Mouse (Mus musculus) lung, postnatal 14 days (tissue): ENCODE data around the gene Apol6.

Experiments used
- DNase-seq: peaks from one replicate; pipeline ENCODE4 v3.0.0; 2021

The Apol6 gene

DNA sequence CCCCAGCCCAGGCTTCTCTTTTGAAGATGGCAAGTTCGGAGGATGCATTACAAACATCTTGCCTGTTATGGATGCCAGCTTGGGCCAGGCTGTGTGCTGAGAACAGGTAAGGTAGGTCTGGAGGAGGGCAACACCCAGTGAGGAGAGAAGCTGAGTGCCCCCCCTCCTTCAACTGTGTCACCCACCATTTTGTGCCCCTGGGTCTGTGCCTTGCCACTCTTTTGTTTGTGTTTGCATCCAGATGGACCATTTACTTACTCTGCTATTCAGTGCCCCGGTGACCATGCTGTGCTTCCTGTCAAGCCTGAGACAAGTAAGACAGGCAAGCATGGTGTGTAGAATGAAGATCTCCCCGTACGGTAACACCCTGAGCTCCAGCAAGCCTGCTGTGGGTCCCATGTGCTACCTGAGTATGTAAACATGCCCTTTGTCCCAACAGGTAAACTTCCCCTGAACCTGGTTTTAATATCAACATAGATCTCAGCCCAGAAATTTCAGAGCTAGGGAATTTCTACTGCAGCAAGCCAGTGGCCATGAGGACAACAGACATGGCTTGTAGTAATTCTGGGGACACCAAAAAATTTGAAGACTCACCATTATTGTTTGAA, 28.1 kb downstream of the Apol6 start:
- no peak for DNase-seq

DNA sequence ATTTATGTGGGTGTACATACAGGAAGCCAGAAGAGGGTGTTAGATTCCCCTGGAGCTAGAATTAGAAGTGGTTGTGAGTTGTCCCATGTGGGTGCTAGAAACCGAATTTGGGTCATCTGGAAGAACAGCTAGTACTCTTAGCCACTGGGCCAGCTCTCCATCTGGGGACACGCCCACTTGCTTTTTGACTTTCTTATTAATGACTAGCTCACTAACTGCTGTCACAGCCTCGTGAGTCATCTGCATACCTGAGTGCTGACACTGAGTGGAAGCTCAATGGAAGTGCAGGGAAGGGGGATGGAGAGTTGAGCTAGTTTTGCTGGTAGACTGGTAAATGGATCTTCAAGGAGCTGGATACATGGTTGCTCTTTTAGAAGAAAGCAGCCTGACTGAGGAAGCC, 32.0 kb downstream of the Apol6 start:
- DNase-seq: no peak

DNA sequence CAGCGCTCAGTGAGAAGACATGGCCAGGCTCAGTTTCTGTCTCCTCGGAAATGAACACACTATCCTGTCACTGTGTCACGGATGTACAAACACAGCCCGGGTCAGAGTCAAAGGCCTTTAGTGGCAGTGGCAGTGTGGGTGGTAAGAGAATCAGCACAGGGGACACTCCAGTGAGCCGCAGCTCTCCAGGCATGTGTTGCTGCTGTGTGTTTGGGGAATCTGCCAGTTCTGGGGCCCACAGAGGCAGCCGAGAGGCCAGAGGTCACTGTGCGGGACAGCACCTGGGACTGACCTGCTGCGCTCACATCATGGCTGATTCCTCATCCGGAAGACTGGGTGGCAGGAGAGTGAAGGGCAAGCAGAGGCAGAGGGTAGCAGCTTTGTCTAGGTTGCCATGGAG, 33.4 kb downstream of the Apol6 start:
- no peak for DNase-seq

DNA sequence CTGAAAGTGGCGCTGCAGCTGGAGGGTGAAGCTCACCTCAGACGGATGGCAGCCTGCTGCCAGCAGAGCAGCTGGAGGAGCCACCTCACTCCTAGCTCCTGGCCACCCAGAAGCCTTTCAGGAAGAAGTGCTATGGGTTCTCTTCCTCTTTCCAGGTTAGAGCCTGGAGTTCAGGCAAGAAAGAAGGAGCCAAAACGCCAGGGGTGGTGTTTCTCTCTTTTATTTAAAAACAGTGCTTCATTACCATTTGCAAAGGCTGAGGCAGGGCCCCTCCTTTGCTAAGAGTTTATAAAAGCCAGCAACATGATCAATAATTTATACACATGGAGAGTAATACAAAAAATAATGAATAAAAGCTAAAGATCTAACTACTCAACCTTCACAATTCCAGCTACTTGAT, 34.3 kb downstream of the Apol6 start:
- no peak for DNase-seq

DNA sequence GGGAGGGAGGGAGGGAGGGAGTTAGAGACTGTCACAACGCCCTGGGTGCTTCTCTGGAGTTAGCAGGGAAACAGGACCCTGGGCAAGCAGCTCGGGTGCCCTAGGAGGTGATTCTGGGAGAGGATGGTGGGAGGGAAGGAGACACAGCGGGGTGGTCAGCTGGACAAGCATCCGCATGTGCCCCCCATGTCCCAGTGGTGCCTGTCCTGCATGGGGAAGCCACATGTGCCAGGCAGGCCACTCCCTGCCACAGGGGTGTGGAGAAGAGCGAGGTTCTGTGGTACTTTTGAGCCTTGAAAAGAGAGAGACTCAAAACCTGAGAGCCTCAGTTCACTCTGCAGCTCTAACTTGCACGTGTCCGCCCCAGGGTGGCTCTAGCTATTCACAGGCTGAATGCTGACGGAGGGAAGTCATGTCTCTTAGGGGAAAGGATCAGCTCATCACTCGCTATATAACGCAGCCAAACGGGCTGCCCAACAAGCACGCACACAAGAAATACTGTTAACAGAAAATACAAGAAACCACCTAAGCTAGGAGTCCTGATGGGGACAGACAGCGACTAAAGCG, 34.8 kb downstream of the Apol6 start:
- no peak for DNase-seq

DNA sequence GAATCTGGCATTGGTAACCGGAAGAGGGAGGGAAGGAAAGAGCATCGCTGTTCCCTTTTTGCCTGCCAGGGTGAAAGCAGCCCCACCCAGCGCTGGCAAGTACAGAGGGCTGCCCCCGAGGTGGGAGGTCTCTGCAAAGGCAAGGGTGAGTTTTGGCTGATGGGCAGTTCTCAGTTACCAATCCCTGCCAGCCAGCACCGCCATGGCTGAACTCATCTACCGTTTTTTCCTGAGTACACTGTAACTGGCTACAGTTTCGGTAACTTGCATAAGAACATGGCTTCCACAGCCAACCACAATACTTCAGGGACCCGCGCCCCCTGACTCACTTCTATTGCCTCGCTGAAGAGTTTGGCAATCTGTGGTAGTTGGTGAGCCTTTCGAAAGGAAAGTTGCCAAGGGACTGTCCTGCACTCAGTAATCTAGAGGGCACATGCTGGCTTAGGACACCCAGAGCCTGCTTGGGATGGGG, 35.4 kb downstream of the Apol6 start:
- DNase-seq: peak; percentile 33

DNA sequence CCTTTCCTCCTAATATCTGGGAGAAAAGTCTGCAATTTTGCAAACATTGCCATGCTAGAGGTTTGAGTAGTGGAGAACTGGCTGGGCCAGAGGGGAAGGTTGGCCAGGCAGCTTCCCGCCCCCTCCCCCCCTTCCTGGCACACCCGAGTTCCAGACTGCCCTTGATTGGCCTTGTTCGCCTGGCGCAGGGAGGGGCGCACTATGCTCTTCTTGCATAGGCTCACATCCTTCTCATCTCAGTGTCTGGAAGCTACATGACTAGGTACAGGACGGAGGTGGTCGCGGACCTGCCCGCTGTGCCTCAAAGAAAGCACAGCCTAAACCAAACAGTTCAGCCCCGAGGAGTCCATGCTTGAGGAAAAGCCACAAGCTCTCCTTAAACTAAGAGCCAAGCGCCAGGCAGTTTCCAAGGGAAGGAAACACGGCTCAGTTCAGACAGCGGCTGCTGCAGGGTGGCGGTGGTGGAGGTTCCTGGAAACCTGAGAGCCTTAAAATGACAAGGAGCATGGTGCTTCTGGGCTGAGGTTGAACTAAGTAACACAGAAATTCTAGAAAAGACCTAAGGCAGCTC, 36.2 kb downstream of the Apol6 start:
- no peak for DNase-seq

DNA sequence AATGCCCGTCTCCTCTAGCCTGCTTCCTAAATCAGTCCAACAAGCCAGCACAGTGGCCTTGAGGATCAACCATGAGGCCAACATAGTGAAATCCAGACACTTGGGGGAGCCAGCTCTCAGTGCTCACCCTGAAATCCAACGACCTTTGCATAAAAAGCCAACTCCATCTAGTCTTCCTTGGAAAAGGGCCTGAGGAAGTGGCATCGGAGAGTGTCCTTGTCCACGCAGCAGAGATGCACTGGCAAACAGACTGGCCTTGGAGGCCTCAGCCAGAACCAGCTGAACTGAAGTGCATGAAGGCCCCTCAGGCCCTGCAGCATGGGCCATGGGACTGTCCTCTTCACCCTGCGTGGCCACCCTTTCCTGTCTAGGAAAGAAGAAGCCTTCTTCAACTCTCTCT, 36.9 kb downstream of the Apol6 start:
- no peak for DNase-seq

DNA sequence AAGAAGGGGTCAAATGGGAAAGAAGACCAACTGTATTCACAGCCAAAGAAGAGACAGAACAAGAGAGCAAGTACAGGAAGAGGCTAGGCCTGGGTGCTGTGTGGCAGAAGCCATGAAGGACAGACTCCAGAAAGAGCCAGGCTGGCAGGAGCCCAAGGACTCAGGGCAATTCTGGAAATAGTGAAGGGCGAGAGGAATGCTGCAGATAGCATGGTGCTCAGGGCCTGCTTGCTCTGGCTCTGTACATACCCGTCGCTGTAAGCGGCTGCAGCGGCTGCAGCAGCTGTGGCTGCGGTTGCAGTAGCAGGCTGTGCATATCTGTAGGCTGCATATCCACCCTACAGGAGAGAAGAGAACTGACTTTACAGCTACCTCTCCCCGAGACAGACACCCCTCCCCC, 41.3 kb downstream of the Apol6 start:
- DNase-seq: no peak

DNA sequence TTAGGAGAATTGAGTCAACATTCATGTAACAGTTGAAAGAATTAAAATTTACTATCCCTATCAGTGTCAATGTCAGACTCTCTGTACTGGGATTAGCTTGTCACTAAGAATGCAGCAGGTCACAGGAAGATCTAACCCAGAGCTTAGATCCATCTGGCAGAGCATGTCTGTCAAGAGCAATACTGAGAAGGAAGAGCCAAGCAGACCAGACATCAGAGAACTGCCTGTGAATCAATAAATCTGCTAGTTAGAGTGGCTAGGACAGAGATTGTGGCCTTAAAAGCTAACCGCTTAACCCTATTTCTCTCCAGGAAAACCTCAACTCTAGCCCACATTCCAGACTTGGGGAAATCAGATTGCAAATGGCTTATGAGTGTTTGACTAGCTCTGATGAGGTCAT, 42.0 kb downstream of the Apol6 start:
- no peak for DNase-seq

DNA sequence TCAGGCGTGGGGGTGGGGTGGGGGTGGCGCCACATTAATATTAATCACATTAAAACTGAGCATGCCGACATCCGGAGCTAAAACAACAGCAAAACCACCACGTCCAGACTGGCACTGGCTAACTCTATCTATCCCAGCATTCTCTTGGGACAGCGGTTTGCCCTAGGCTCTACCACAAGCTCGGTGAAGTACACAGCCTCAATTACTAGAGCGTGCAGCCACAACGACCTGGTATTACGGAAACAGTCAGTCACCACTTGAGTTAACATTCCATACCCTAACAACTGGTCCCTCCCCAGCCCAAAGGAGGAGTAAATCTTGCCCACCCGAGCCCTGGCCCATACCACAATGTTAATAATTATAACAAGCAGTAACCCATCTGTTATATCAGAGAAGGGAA, 44.7 kb downstream of the Apol6 start:
- DNase-seq: no peak

DNA sequence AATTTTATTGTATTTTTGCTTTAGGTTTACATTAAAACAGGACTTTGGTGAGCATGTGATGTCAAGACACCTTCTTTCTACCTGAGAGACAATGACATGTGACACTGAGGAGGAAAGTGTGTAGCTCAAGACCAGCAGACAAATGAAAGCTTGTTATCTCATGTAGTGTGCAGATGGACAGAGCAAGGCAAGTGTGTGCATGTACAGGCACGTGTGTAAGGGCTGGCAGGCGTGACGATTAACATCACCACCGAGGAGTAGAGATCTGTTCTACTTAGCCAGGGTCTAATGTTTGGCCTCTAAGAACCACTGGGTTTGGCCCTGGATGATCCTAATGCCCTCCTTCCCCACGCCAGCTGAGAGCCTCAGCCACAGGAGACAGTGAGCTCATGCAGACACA, 46.0 kb downstream of the Apol6 start:
- no peak for DNase-seq

DNA sequence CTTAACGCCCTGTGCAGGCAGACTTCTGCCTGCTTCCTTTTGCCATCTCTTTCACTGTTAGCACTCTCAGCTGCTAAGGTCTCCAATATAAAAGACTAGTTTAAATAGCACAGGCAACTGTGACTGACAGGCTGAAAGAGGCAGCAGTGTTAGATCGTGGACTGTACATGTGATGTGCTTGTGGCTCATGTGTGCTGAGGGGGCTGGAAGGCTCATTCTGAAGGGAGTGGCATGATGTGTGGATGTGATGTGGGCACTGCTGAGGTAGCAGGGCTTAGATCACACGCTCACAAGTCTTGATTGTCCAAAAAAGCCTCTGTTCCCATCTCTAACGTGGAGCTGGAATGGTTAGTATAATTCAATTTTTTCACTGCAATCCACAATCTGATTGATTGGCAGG, 46.9 kb downstream of the Apol6 start:
- DNase-seq: no peak

DNA sequence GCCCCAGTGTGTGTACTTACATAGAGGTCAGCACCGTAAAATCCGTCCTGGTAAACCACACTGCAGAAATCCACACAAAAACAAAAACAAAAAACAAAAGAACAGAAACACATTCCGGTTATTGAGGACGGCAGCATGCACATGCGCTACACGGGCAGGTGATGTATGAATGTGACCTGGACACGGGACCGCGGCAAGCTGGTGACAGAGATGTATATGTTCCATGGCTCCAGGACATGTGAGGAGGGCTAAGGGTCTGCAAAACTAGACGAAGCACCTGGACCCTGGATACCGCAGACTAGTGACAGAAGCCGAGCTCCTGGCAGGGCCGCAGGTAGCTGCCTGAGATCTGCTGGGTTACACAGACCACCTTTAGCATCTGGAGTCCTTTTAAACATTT, 49.9 kb downstream of the Apol6 start:
- no peak for DNase-seq

DNA sequence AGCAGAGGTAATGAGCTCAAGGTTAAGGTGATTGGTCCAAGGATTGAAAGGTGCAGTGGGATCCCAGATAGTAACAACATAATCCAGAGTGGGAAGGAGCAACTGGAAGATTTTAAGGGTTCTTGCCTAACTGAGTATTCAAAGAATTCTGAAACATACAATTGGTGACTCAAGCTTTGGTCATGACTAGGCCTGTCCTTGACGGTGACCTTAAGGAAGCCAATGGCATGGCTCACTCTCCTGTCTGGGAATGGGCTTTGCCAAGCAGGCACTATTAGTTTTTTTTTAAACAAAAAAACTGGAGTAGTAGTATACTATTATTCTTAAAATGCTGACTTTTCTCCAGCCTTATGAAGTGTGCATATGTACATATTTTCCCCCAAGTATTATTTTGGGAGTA, 50.7 kb downstream of the Apol6 start:
- DNase-seq: no peak

DNA sequence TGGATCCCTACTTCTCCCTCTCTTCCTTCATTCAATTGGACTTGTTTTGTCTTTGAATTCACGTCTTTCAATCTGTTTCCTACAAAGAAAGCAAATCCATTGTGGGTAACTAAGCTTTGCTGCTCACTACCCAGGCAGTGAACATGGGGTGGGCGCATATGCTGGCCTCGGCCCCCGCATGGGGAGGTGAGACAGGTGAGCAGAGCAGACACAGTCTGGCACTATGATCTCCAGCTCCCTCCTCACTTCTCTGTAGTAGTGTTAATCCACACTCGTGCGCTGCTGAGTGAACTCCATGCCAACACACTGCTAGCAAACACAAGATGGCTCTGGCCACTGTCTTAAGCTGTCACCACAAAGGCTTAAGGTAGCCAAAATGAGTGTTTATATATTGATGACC, 52.8 kb downstream of the Apol6 start:
- DNase-seq: no peak

DNA sequence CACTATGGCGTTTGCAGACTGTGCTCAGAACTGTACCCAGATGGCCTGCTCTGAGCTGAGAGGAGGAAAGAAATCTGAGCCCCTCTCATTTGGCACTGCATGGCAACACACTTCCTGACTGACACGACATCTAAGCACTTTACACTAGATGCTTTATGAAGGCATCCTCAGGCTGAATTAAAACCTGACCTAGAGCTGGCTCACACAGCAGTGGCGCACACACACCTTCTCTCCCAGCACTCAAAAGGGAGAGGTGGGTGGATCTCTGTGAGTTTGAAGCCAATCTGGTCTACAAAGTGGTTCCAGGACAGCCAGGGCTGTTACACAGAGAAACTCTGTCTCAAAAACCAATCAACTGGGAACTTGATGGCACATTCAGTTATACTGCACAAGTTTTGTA, 55.2 kb downstream of the Apol6 start:
- no peak for DNase-seq

DNA sequence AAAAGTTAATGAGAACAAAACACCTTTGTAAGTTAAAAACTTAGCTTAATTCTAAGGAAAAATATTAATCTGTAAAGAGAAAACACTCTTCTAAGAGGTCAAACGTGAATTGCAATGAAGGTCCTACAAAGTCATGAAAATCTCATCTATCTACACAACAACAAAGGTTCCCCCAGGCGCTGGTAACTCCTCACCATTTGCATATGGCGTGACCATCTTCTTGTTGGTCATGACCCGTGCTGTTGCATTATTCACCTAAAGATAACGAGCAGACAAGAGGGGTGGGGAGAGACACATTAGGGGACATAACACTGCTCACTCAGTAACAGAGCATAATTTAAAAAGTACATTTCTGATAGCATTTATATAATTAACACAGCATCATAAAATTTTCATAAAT, 58.2 kb downstream of the Apol6 start:
- DNase-seq: no peak

DNA sequence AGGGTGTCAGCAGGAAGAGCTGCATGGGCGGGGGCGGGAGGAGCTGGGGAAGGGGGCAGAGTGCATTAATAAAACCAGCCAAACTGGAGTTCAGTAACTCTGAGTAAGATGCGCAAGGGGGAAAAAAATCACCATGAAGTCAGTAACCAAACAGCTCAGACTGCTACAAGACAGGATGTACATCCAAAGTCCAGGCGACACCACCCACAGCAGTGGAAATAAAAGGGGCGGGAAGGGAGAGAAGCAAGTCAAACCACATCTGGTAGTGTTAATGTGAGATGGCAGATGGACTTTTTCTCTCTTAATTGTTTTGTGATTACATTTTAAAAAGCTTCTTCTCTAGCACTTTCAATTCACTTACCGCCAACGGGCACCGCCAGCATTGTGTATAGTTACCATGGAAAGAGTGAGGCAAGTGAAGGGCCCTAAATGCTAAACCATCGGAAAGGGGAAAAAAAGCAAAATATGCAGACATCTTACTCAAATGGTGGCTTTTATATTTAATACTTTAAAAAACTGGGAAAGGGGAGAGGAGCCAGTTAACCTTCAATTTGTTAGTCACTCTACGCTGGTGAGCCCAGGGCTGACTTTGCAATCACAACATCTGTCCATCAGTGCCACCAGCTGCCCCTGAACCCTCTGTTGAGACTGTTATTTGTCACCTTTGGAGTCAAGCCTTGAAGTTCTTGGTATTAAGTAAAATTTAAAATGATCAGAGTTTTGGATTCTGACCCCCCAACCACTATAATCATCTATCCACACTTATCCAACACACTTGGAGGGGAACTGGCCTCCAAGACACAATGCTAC, 60.0 kb downstream of the Apol6 start:
- no peak for DNase-seq

DNA sequence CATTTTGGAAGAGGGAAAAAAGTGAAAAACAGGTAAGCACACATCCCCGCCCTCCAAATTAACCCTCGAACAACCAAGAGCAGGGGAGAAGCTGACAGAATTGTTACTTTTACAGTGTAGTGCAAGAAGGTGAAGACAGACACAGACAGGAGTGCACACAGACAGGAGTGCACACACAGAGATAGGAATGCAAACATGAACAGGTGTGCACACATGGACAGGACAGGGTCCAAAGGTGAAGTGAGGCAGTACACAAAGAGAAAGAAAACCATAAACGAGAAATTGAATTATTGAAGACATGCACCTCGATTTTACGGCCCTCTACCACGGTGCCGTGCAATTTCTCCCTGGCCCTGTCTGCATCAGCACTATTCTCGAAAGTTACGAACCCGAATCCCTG, 60.7 kb downstream of the Apol6 start:
- no peak for DNase-seq
